Mouse (Mus musculus) liver, embryonic 16.5 days (tissue): ENCODE results near the gene Riok2. TPM values are rescaled to one million over a fixed set of nuclear protein-coding genes. Genes with fewer than 3 reads are reported as not detected.

ENCODE experiments used
- polyA plus RNA-seq: library from polyadenylated mRNA; unstranded; fragments of >200 nt; fragmentation: Nextera tagmentation; extraction: Ambion mirVana; gene quantifications from 2 replicates; pipeline ENCODE4 v1.2.1, GENCODE M21; 2015

The Riok2 gene
- polyA plus RNA-seq, 1 experiment from 2014 or later, result 9.1 TPM

Other genes with a start within 250 kb of the Riok2 start
- gene Lix1, start 28.4 kb downstream of the Riok2 start, polyA plus RNA-seq, result 0.30 and 0.39 TPM in 2 replicates